Mouse (Mus musculus): Measurements from ENCODE around the gene Obox8. TPM values are rescaled to one million over a fixed set of nuclear protein-coding genes. Genes with fewer than 3 reads are reported as not detected.

Gene Obox8
- total RNA-seq (2023) = not detected

GRCm38 (mm10) chr7:14333457-14333856, at the start of gene Obox8:
Obox8 (minus strand) TSS chr7:14333557.

Other genes with a start within 250 kb of the Obox8 start
- not detected for gene Sult2a3, start 210.5 kb downstream of the Obox8 start, total RNA-seq (2023)
- gene Sult2a6, start 78.7 kb downstream of the Obox8 start, total RNA-seq (2023) = not detected
- gene Sult2a8, start 113.2 kb upstream of the Obox8 start, total RNA-seq (2023) = not detected
- not detected for gene Sult2a7, start 160.7 kb upstream of the Obox8 start, total RNA-seq (2023)
- not detected for gene Vmn1r90, start 229.9 kb upstream of the Obox8 start, total RNA-seq (2023)